Mouse (Mus musculus) subcutaneous adipose tissue, adult 2 months (tissue): ENCODE results near the gene Ppp1r1c. TPM values are rescaled to one million over a fixed set of nuclear protein-coding genes. Genes with fewer than 3 reads are reported as not detected.

Experiments used
- polyA plus RNA-seq: library from polyadenylated mRNA; depleted of rRNA; stranded (reverse); fragments of >200 nt; gene quantifications from 2 replicates; pipeline ENCODE4 v1.2.3, GENCODE M21; 2012; ENCODE audit warnings: low replicate concordance; rRNA removed

The Ppp1r1c gene
- polyA plus RNA-seq, result not detected in 2 replicates

DNA sequence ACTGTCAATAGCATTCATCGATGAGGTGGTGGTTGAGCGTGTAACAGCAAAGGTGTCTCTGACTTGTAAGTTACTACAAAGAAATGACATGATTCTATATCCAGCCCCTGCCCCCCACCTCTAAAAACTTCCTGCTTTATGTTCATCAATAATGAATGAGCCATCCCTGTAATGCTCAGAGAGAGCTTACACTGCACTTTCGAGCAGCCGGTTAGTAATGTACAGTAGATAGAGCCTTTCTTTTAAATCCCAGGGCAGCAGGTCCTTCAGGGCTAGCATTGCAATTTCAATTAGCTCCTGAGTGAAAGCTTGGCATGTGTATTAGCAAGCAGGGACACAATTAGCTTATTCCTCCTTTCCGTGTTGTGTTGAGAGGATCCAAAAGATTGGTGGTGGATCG is at the start of gene Ppp1r1c:
Gene Ppp1r1c, plus strand, starts transcription at position 206 of the 400 bp plus-strand sequence.

Other genes starting within 250 kb of the Ppp1r1c start
- 8.7 and 13.2 TPM in 2 replicates for gene Itprid2, start 72.4 kb upstream of the Ppp1r1c start, polyA plus RNA-seq